Mouse (Mus musculus): ENCODE measurements around the gene Pkn3. TPM values are rescaled to one million over a fixed set of nuclear protein-coding genes. Genes with fewer than 3 reads are reported as not detected.

Pkn3 gene
- polyA plus RNA-seq, 1 experiment: 7.8 TPM

- H3K4me3 ChIP-seq (ENCODE audit: low read depth, low read length): no peak overlapping the region
- TF ChIP-seq CTCF (IDR thresholded peaks at IDR 0.05; ENCODE audit: extremely low read depth, insufficient read length, insufficient replicate concordance, low read depth, low read length) (no peak), POLR2A (IDR thresholded peaks at IDR 0.05; ENCODE audit: low read depth, low read length) (no peak)
- 75% methylated on average over 3 of the region's 3 CpGs for WGBS
- no peaks in the 10 kb centered on the region for H3K36me3 ChIP-seq (ENCODE audit: control insufficient read depth, insufficient read depth, low read length)
- H3K4me1 ChIP-seq (ENCODE audit: control insufficient read depth, insufficient read depth, insufficient read length, low read length): no peaks in the 10 kb centered on the region
- H3K27ac ChIP-seq (ENCODE audit: insufficient read depth, low read depth, low read length): no peak overlapping the region
- H3K27me3 ChIP-seq (ENCODE audit: control insufficient read depth, insufficient read depth, low read length): no peaks in the 10 kb centered on the region
Measured at GRCm38 (mm10) chr2:30056736-30057135, 20.7 kb upstream of the Pkn3 start.

GRCm38 (mm10) chr2:30057223-30057904 is 20.1 kb upstream of the Pkn3 start, which contains the start of gene Set:
Set (plus strand) TSS chr2:30057378.
- Histone ChIP-seq H3K36me3 (ENCODE audit: control insufficient read depth, insufficient read depth, low read length) (no peaks in the 10 kb centered on the region), H3K27ac (ENCODE audit: insufficient read depth, low read depth, low read length) (no peak within 1 kb of the TSS), H3K27me3 (ENCODE audit: control insufficient read depth, insufficient read depth, low read length) (no peaks in the 10 kb centered on the region), H3K4me1 (ENCODE audit: control insufficient read depth, insufficient read depth, insufficient read length, low read length) (no peaks in the 10 kb centered on the region), H3K4me3 (ENCODE audit: low read depth, low read length) (no peak within 1 kb of the TSS)
- 29% methylated on average over 12 of the region's 12 CpGs for WGBS
- TF ChIP-seq POLR2A (IDR thresholded peaks at IDR 0.05; ENCODE audit: low read depth, low read length) (no peak), CTCF (IDR thresholded peaks at IDR 0.05; ENCODE audit: extremely low read depth, insufficient read length, insufficient replicate concordance, low read depth, low read length) (no peak)

- no peak overlapping the region for H3K4me3 ChIP-seq (ENCODE audit: low read depth, low read length)
- no peak overlapping the region for H3K27ac ChIP-seq (ENCODE audit: insufficient read depth, low read depth, low read length)
- no peaks in the 10 kb centered on the region for H3K27me3 ChIP-seq (ENCODE audit: control insufficient read depth, insufficient read depth, low read length)
- 73% methylated on average over 5 of the region's 5 CpGs for WGBS
- no peaks in the 10 kb centered on the region for H3K4me1 ChIP-seq (ENCODE audit: control insufficient read depth, insufficient read depth, insufficient read length, low read length)
- H3K36me3 ChIP-seq (ENCODE audit: control insufficient read depth, insufficient read depth, low read length): no peaks in the 10 kb centered on the region
- TF ChIP-seq POLR2A (IDR thresholded peaks at IDR 0.05; ENCODE audit: low read depth, low read length) (no peak), CTCF (IDR thresholded peaks at IDR 0.05; ENCODE audit: extremely low read depth, insufficient read length, insufficient replicate concordance, low read depth, low read length) (no peak)
Measured at GRCm38 (mm10) chr2:30058418-30058817, 19.1 kb upstream of the Pkn3 start.

- TF ChIP-seq POLR2A (IDR thresholded peaks at IDR 0.05; ENCODE audit: low read depth, low read length) (no peak), CTCF (IDR thresholded peaks at IDR 0.05; ENCODE audit: extremely low read depth, insufficient read length, insufficient replicate concordance, low read depth, low read length) (no peak)
- Histone ChIP-seq H3K4me1 (ENCODE audit: control insufficient read depth, insufficient read depth, insufficient read length, low read length) (peaks cover 2% of the 10 kb centered on the region; the same call in 1 of the 2 replicates), H3K27me3 (ENCODE audit: control insufficient read depth, insufficient read depth, low read length) (no peaks in the 10 kb centered on the region), H3K36me3 (ENCODE audit: control insufficient read depth, insufficient read depth, low read length) (no peaks in the 10 kb centered on the region), H3K27ac (ENCODE audit: insufficient read depth, low read depth, low read length) (peak overlapping the region; percentile 75), H3K4me3 (ENCODE audit: low read depth, low read length) (peak overlapping the region; percentile 77)
- 6% methylated on average over 37 of the region's 37 CpGs for WGBS
Measured at GRCm38 (mm10) chr2:30061215-30062166, 16.0 kb upstream of the Pkn3 start.

- TF ChIP-seq POLR2A (IDR thresholded peaks at IDR 0.05; ENCODE audit: low read depth, low read length): peak; percentile 42; the same call in 1 of the 2 replicates
- no peak for TF ChIP-seq CTCF (IDR thresholded peaks at IDR 0.05; ENCODE audit: extremely low read depth, insufficient read length, insufficient replicate concordance, low read depth, low read length)
- Histone ChIP-seq H3K4me3 (ENCODE audit: low read depth, low read length) (peak overlapping the region; percentile 77), H3K27ac (ENCODE audit: insufficient read depth, low read depth, low read length) (peak overlapping the region; percentile 75), H3K4me1 (ENCODE audit: control insufficient read depth, insufficient read depth, insufficient read length, low read length) (peaks cover 2% of the 10 kb centered on the region; the same call in 1 of the 2 replicates), H3K36me3 (ENCODE audit: control insufficient read depth, insufficient read depth, low read length) (no peaks in the 10 kb centered on the region), H3K27me3 (ENCODE audit: control insufficient read depth, insufficient read depth, low read length) (no peaks in the 10 kb centered on the region)
- under 1% methylated on average over 40 of the region's 40 CpGs for WGBS
Measured at GRCm38 (mm10) chr2:30062249-30063093, 15.0 kb upstream of the Pkn3 start.

GRCm38 (mm10) chr2:30063235-30063634 is 14.2 kb upstream of the Pkn3 start:
- H3K27me3 ChIP-seq (ENCODE audit: control insufficient read depth, insufficient read depth, low read length): no peaks in the 10 kb centered on the region
- peak overlapping the region; percentile 75 for H3K27ac ChIP-seq (ENCODE audit: insufficient read depth, low read depth, low read length)
- H3K4me1 ChIP-seq (ENCODE audit: control insufficient read depth, insufficient read depth, insufficient read length, low read length): peaks cover 2% of the 10 kb centered on the region; the same call in 1 of the 2 replicates
- 3% methylated on average over 8 of the region's 8 CpGs for WGBS
- peak overlapping the region; percentile 77 for H3K4me3 ChIP-seq (ENCODE audit: low read depth, low read length)
- H3K36me3 ChIP-seq (ENCODE audit: control insufficient read depth, insufficient read depth, low read length): no peaks in the 10 kb centered on the region
- TF ChIP-seq CTCF (IDR thresholded peaks at IDR 0.05; ENCODE audit: extremely low read depth, insufficient read length, insufficient replicate concordance, low read depth, low read length) (no peak), POLR2A (IDR thresholded peaks at IDR 0.05; ENCODE audit: low read depth, low read length) (no peak)
